Mouse (Mus musculus) cerebellum, adult 2 months (tissue): ENCODE results near the gene BC051019.

Experiments
- CTCF ChIP-seq: fragments of 200-500 bp; IDR thresholded peaks from 2 replicates; pipeline ENCODE4 v1.5.1; 2011; ENCODE audit warnings: low read depth, mild to moderate bottlenecking, control low read depth, low read length, moderate library complexity, borderline replicate concordance; ENCODE audit not compliant: insufficient read depth
- POLR2A ChIP-seq: fragments of 200-500 bp; IDR thresholded peaks from 2 replicates; pipeline ENCODE4 v1.6.1; 2011; ENCODE audit warnings: low read length, control low read depth, borderline replicate concordance; ENCODE audit not compliant: insufficient read depth

- TF ChIP-seq CTCF = no peak
- TF ChIP-seq POLR2A = no peak
Measured at GRCm38 (mm10) chr7:109700213-109700612, 23.4 kb downstream of the BC051019 start.
